Mouse (Mus musculus): ENCODE data around the gene Arfip2.

The Arfip2 gene

GRCm38 (mm10) chr7:105640233-105640893, at the start of gene Arfip2, which contains the start of gene Gm45799:
TSS of gene Arfip2 (minus strand) at chr7:105640416.
TSS of gene Gm45799 (plus strand) at chr7:105640552.
- DNase-seq (ENCODE audit: low read depth), result peak; percentile 95

- DNase-seq (ENCODE audit: low read depth), result no peak
Measured at GRCm38 (mm10) chr7:105685541-105686197, 45.5 kb upstream of the Arfip2 start.

GRCm38 (mm10) chr7:105650639-105651435, 10.6 kb upstream of the Arfip2 start, which contains the start of gene Dnhd1:
TSS of gene Dnhd1 (plus strand) at chr7:105650827.
- peak; percentile 68 for DNase-seq (ENCODE audit: low read depth)

- no peak for DNase-seq (ENCODE audit: low read depth)
Measured at GRCm38 (mm10) chr7:105641936-105642335, 1.7 kb upstream of the Arfip2 start.

GRCm38 (mm10) chr7:105640894-105641255, 659 bp upstream of the Arfip2 start:
- DNase-seq (ENCODE audit: low read depth), result no peak

GRCm38 (mm10) chr7:105639756-105640155, 460 bp downstream of the Arfip2 start, which contains the start of gene Timm10b:
TSS of gene Timm10b (plus strand) at chr7:105640056.
- no peak for DNase-seq (ENCODE audit: low read depth)

GRCm38 (mm10) chr7:105639304-105639703, 912 bp downstream of the Arfip2 start:
- DNase-seq (ENCODE audit: low read depth), result no peak

GRCm38 (mm10) chr7:105638776-105639175, 1.4 kb downstream of the Arfip2 start:
- no peak for DNase-seq (ENCODE audit: low read depth)

- no peak for DNase-seq (ENCODE audit: low read depth)
Measured at GRCm38 (mm10) chr7:105635726-105636125, 4.5 kb downstream of the Arfip2 start.

- DNase-seq (ENCODE audit: low read depth), result no peak
Measured at GRCm38 (mm10) chr7:105634272-105634920, 5.8 kb downstream of the Arfip2 start.

- DNase-seq (ENCODE audit: low read depth), result no peak
Measured at GRCm38 (mm10) chr7:105633801-105634135, 6.4 kb downstream of the Arfip2 start.

- peak; percentile 59 for DNase-seq (ENCODE audit: low read depth)
Measured at GRCm38 (mm10) chr7:105633127-105633800, 7.0 kb downstream of the Arfip2 start, which contains the start of gene Trim3. TSS of gene Trim3 (minus strand) at chr7:105633571.

- DNase-seq (ENCODE audit: low read depth), result no peak
Measured at GRCm38 (mm10) chr7:105632551-105632972, 7.7 kb downstream of the Arfip2 start.

GRCm38 (mm10) chr7:105628633-105629032, 11.6 kb downstream of the Arfip2 start:
- DNase-seq (ENCODE audit: low read depth), result no peak

- no peak for DNase-seq (ENCODE audit: low read depth)
Measured at GRCm38 (mm10) chr7:105625397-105625796, 14.8 kb downstream of the Arfip2 start.

- DNase-seq (ENCODE audit: low read depth), result no peak
Measured at GRCm38 (mm10) chr7:105621646-105622292, 18.4 kb downstream of the Arfip2 start.

GRCm38 (mm10) chr7:105621053-105621452, 19.2 kb downstream of the Arfip2 start:
- DNase-seq (ENCODE audit: low read depth), result no peak

- DNase-seq (ENCODE audit: low read depth), result no peak
Measured at GRCm38 (mm10) chr7:105619701-105620100, 20.5 kb downstream of the Arfip2 start.

- no peak for DNase-seq (ENCODE audit: low read depth)
Measured at GRCm38 (mm10) chr7:105617810-105618209, 22.4 kb downstream of the Arfip2 start.

- DNase-seq (ENCODE audit: low read depth), result no peak
Measured at GRCm38 (mm10) chr7:105616561-105616960, 23.7 kb downstream of the Arfip2 start.

- DNase-seq (ENCODE audit: low read depth), result no peak
Measured at GRCm38 (mm10) chr7:105615720-105616119, 24.5 kb downstream of the Arfip2 start.
